11 mouse cellular contexts compared by ENCODE assay signal in the genomic region with DNA sequence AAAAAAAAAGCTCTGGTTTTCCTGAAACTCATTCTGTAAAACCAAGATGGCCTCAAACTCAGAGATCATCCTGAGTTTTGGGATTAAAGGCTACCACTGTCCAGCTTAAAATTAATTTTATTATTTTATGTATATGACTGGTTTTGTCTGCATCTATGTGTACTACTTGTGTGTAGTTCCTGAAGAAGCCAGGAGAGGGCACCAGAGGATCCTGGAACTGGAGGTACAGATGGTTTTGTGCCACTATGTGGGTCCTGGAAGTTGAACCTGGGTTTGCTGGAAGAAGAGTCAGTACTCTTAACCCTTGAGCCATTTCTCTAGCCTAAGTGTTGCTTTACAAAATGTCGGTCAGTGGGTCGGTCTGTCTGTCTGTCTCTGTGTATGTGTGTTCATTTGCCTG. TPM values are rescaled to one million over a fixed set of nuclear protein-coding genes. Genes with fewer than 3 reads are reported as not detected.
DNase-seq lines count a peak whose midpoint lies in the region; ATAC-seq lines count a peak whose summit lies in the region.
"Had no signal": no experiment of that assay in that cellular context is flagged by ENCODE, and none has a peak within 500 bp of the region (broad histone marks: within the 10 kb centered on the region; RNA-seq: fewer than 3 reads in every experiment).

No protein-coding gene starts in this region.

- H3K4me2 ChIP-seq in midbrain, embryonic 11.5 days = no peak overlapping the region
- no peak overlapping the region for H3K4me2 ChIP-seq in kidney, embryonic 16.5 days (replicated peaks; ENCODE audit: low read depth, low read length)
- H3K4me2 ChIP-seq: embryonic facial prominence, embryonic 15.5 days; limb, embryonic 13.5 days had no signal

- no peak overlapping the region for H3K27ac ChIP-seq in midbrain, embryonic 11.5 days (ENCODE audit: low read depth, low read length)
- no peak overlapping the region for H3K27ac ChIP-seq in kidney, embryonic 16.5 days (ENCODE audit: low read length)
- H3K27ac ChIP-seq: embryonic facial prominence, embryonic 15.5 days; limb, embryonic 13.5 days had no signal

- no peaks in the 10 kb centered on the region for H3K9me3 ChIP-seq in midbrain, embryonic 11.5 days (ENCODE audit: control insufficient read depth, low read length)
- H3K9me3 ChIP-seq in kidney, embryonic 16.5 days (ENCODE audit: low read length) = no peaks in the 10 kb centered on the region
- H3K9me3 ChIP-seq: embryonic facial prominence, embryonic 15.5 days had no signal

- peak; percentile 51 for ATAC-seq in granulocyte monocyte progenitor cell, adult 5-6 weeks (replicated peaks; ENCODE audit: poor library complexity, severe bottlenecking)
- no peak for ATAC-seq in midbrain, embryonic 11.5 days (ENCODE audit: low FRiP score)
- no peak for ATAC-seq in kidney, embryonic 16.5 days (ENCODE audit: low FRiP score, low TSS enrichment)

- no peaks in the 10 kb centered on the region for H3K27me3 ChIP-seq in midbrain, embryonic 11.5 days (ENCODE audit: control insufficient read depth, insufficient read depth, low read length)
- no peaks in the 10 kb centered on the region for H3K27me3 ChIP-seq in kidney, embryonic 16.5 days (ENCODE audit: insufficient read depth, low read length)
- H3K27me3 ChIP-seq: embryonic facial prominence, embryonic 15.5 days; limb, embryonic 13.5 days had no signal

- no peaks in the 10 kb centered on the region for H3K36me3 ChIP-seq in midbrain, embryonic 11.5 days (ENCODE audit: control insufficient read depth, insufficient read depth, low read length)
- no peaks in the 10 kb centered on the region for H3K36me3 ChIP-seq in kidney, embryonic 16.5 days (ENCODE audit: insufficient read depth, low read length)
- H3K36me3 ChIP-seq: embryonic facial prominence, embryonic 15.5 days; limb, embryonic 13.5 days had no signal

- no peaks in the 10 kb centered on the region for H3K4me1 ChIP-seq in midbrain, embryonic 11.5 days (ENCODE audit: control insufficient read depth, insufficient read depth, low read length)
- H3K4me1 ChIP-seq in kidney, embryonic 16.5 days (ENCODE audit: insufficient read depth, low read length) = 0 out of 2 replicates have a peak, but pooled peaks cover 2% of the 10 kb centered on the region

- DNase-seq in kidney, postnatal 4 days = peak; percentile 48 to 51
- no peak for DNase-seq in kidney, postnatal 25 days
- DNase-seq in A20 (ENCODE audit: low read depth, low spot score) = peak; percentile 57
- peak; percentile 73 for DNase-seq in ES-CJ7 (ENCODE audit: low read depth, low spot score)
- no peak for DNase-seq in midbrain, embryonic 11.5 days (ENCODE audit: low spot score, missing footprints)
- DNase-seq: adrenal gland, adult 8-10 months; kidney, adult 18-20 months had no signal

- WGBS in midbrain, embryonic 11.5 days = 94% methylated on average over 2 of the region's 2 CpGs
- 93% methylated on average over 2 of the region's 2 CpGs for WGBS in kidney, embryonic 16.5 days

- no peak overlapping the region for H3K9ac ChIP-seq in midbrain, embryonic 11.5 days (ENCODE audit: low read length)
- no peak overlapping the region for H3K9ac ChIP-seq in kidney, embryonic 16.5 days (replicated peaks; ENCODE audit: low read length)
- H3K9ac ChIP-seq: embryonic facial prominence, embryonic 15.5 days; limb, embryonic 13.5 days had no signal

- no peak overlapping the region for H3K4me3 ChIP-seq in midbrain, embryonic 11.5 days (ENCODE audit: low read depth, low read length)
- no peak overlapping the region for H3K4me3 ChIP-seq in kidney, embryonic 16.5 days (ENCODE audit: low read length)
- H3K4me3 ChIP-seq: embryonic facial prominence, embryonic 15.5 days; limb, embryonic 13.5 days had no signal

RNA-seq across cellular contexts. Expression of a gene that starts 16.0 kb away (rescaled TPM):
- total RNA-seq in granulocyte monocyte progenitor cell, adult 5-6 weeks (2014; fragmentation: Nextera tagmentation) = not detected in 2 replicates
- 0.17 TPM in 1 of 2 replicates, not detected in the other for total RNA-seq in granulocyte monocyte progenitor cell, adult 5-6 weeks (2017)
- polyA plus RNA-seq in midbrain, embryonic 11.5 days (2014; fragmentation: Nextera tagmentation; extraction: Ambion mirVana) = 1.6 and 2.4 TPM in 2 replicates
- polyA plus RNA-seq in kidney, embryonic 16.5 days (2015; fragmentation: Nextera tagmentation; extraction: Ambion mirVana) = 4.8 and 5.2 TPM in 2 replicates

RNA-seq across cellular contexts. Expression of a gene that starts 26.5 kb away (rescaled TPM):
- 0.30 TPM in 1 of 2 replicates, not detected in the other for total RNA-seq in granulocyte monocyte progenitor cell, adult 5-6 weeks (2014; fragmentation: Nextera tagmentation)
- not detected in 2 replicates for total RNA-seq in granulocyte monocyte progenitor cell, adult 5-6 weeks (2017)
- 6.8 and 6.9 TPM in 2 replicates for polyA plus RNA-seq in midbrain, embryonic 11.5 days (2014; fragmentation: Nextera tagmentation; extraction: Ambion mirVana)
- polyA plus RNA-seq in kidney, embryonic 16.5 days (2015; fragmentation: Nextera tagmentation; extraction: Ambion mirVana) = 10.7 and 10.8 TPM in 2 replicates

RNA-seq across cellular contexts. Expression of a gene that starts 54.2 kb away (rescaled TPM):
- 8.7 and 15.1 TPM in 2 replicates for total RNA-seq in granulocyte monocyte progenitor cell, adult 5-6 weeks (2014; fragmentation: Nextera tagmentation)
- 6.2 and 7.8 TPM in 2 replicates for total RNA-seq in granulocyte monocyte progenitor cell, adult 5-6 weeks (2017)
- 0.07 TPM in 1 of 2 replicates, not detected in the other for polyA plus RNA-seq in midbrain, embryonic 11.5 days (2014; fragmentation: Nextera tagmentation; extraction: Ambion mirVana)
- 1.2 and 1.4 TPM in 2 replicates for polyA plus RNA-seq in kidney, embryonic 16.5 days (2015; fragmentation: Nextera tagmentation; extraction: Ambion mirVana)

Comparison
In these comparisons a context has a peak if more than half of its experiments do, and no peak if none do; other contexts are left out.
1. DNase-seq: peak in kidney, postnatal 4 days (2 of 2), A20 (single experiment) and ES-CJ7 (single experiment); none in kidney, postnatal 25 days (0 of 2) and midbrain, embryonic 11.5 days (single experiment).